Mouse (Mus musculus): ENCODE data around the gene Dpagt1. TPM values are rescaled to one million over a fixed set of nuclear protein-coding genes. Genes with fewer than 3 reads are reported as not detected.
"Not testable (repeated sequence)": the region's sequence is repeated elsewhere in the genome, so short reads cannot be mapped to it uniquely, and the experiment has no call there.

Gene Dpagt1
- total RNA-seq, 1 experiment, result 16.3 TPM

- no peak for TF ChIP-seq ZNF384 (IDR thresholded peaks at IDR 0.05; ENCODE audit: low read depth, low read length)
- no peak for TF ChIP-seq ZC3H11A (IDR thresholded peaks at IDR 0.05; ENCODE audit: borderline replicate concordance, low read depth, low read length)
- TF ChIP-seq HCFC1 (IDR thresholded peaks at IDR 0.05; ENCODE audit: borderline replicate concordance, insufficient read depth, low read length), result no peak
- TF ChIP-seq MAFK (IDR thresholded peaks at IDR 0.05; ENCODE audit: insufficient read depth, low read depth, low read length), result no peak
- TF ChIP-seq CHD2 (IDR thresholded peaks at IDR 0.05; ENCODE audit: low read depth, low read length), result no peak
- Histone ChIP-seq H3K9me3 (ENCODE audit: control insufficient read depth, insufficient read depth, low read depth, low read length) (no peaks in the 10 kb centered on the region), H3K4me3 (ENCODE audit: insufficient read depth in 1 of 2, low read depth in 1 of 2, low read length in 2 of 2, poor library complexity in 1 of 2, severe bottlenecking in 1 of 2) (no peak overlapping the region), H3K9ac (ENCODE audit: insufficient read depth, low read depth, low read length, poor library complexity, severe bottlenecking) (no peak overlapping the region), H3K27ac (ENCODE audit: insufficient read depth, low read depth, low read length, poor library complexity, severe bottlenecking) (no peak overlapping the region), H3K4me1 (ENCODE audit: control insufficient read depth in 2 of 2, insufficient read depth in 2 of 2, low read length in 2 of 2, poor library complexity in 1 of 2) (peaks cover 2 to 3% of the 10 kb centered on the region in 2 experiments; a peak in 2 of 4 replicates), H3K36me3 (ENCODE audit: control insufficient read depth, insufficient read depth, low read length, poor library complexity, severe bottlenecking) (peaks cover 2% of the 10 kb centered on the region; the same call in 1 of the 2 replicates)
- in situ Hi-C loops (cut with MboI; ENCODE audit: low sequenced_read_pairs in 2 of 2, unreplicated experiment in 2 of 2), result no loop called here
- no peak for DNase-seq (ENCODE audit: low read depth, low spot score)
Measured at GRCm38 (mm10) chr9:44324147-44324546, 1.7 kb upstream of the Dpagt1 start.

- TF ChIP-seq ZNF384 (IDR thresholded peaks at IDR 0.05; ENCODE audit: low read depth, low read length), result 0 out of 2 replicates have a peak, but pooled peaks have one; percentile 1
- H3K4me3 ChIP-seq (ENCODE audit: insufficient read depth in 1 of 2, low read depth in 1 of 2, low read length in 2 of 2, poor library complexity in 1 of 2, severe bottlenecking in 1 of 2); H3K9me3 ChIP-seq (ENCODE audit: control insufficient read depth, insufficient read depth, low read depth, low read length); H3K27ac ChIP-seq (ENCODE audit: insufficient read depth, low read depth, low read length, poor library complexity, severe bottlenecking); DNase-seq (ENCODE audit: low read depth, low spot score); in situ Hi-C loops (cut with MboI; ENCODE audit: low sequenced_read_pairs in 2 of 2, unreplicated experiment in 2 of 2); H3K9ac ChIP-seq (ENCODE audit: insufficient read depth, low read depth, low read length, poor library complexity, severe bottlenecking); H3K36me3 ChIP-seq (ENCODE audit: control insufficient read depth, insufficient read depth, low read length, poor library complexity, severe bottlenecking); H3K4me1 ChIP-seq (ENCODE audit: control insufficient read depth in 2 of 2, insufficient read depth in 2 of 2, low read length in 2 of 2, poor library complexity in 1 of 2): not testable (repeated sequence)
Measured at GRCm38 (mm10) chr9:44325032-44325767, 619 bp upstream of the Dpagt1 start.

GRCm38 (mm10) chr9:44326371-44327063 lies 698 bp downstream of the Dpagt1 start:
- Histone ChIP-seq H3K36me3 (ENCODE audit: control insufficient read depth, insufficient read depth, low read length, poor library complexity, severe bottlenecking) (peaks cover 4% of the 10 kb centered on the region; the same call in 1 of the 2 replicates), H3K4me1 (ENCODE audit: control insufficient read depth in 2 of 2, insufficient read depth in 2 of 2, low read length in 2 of 2, poor library complexity in 1 of 2) (peaks cover 2 to 3% of the 10 kb centered on the region in 2 experiments; a peak in 2 of 4 replicates), H3K9me3 (ENCODE audit: control insufficient read depth, insufficient read depth, low read depth, low read length) (no peaks in the 10 kb centered on the region), H3K4me3 (ENCODE audit: insufficient read depth in 1 of 2, low read depth in 1 of 2, low read length in 2 of 2, poor library complexity in 1 of 2, severe bottlenecking in 1 of 2) (peak overlapping the region; percentile 77 to 92), H3K27ac (ENCODE audit: insufficient read depth, low read depth, low read length, poor library complexity, severe bottlenecking) (peak overlapping the region; percentile 59), H3K9ac (ENCODE audit: insufficient read depth, low read depth, low read length, poor library complexity, severe bottlenecking) (peak overlapping the region; percentile 92)
- peak; percentile 73 for DNase-seq (ENCODE audit: low read depth, low spot score)
- TF ChIP-seq ZC3H11A (IDR thresholded peaks at IDR 0.05; ENCODE audit: borderline replicate concordance, low read depth, low read length), result no peak
- no peak for TF ChIP-seq MAFK (IDR thresholded peaks at IDR 0.05; ENCODE audit: insufficient read depth, low read depth, low read length)
- TF ChIP-seq ZNF384 (IDR thresholded peaks at IDR 0.05; ENCODE audit: low read depth, low read length), result no peak
- TF ChIP-seq CHD2 (IDR thresholded peaks at IDR 0.05; ENCODE audit: low read depth, low read length), result peak; percentile 53; the same call in 1 of the 2 replicates
- peak; percentile 97 for TF ChIP-seq HCFC1 (IDR thresholded peaks at IDR 0.05; ENCODE audit: borderline replicate concordance, insufficient read depth, low read length)
- in situ Hi-C loops (cut with MboI; ENCODE audit: low sequenced_read_pairs in 2 of 2, unreplicated experiment in 2 of 2), result no loop called here

- peak overlapping the region; percentile 77 to 92 for H3K4me3 ChIP-seq (ENCODE audit: insufficient read depth in 1 of 2, low read depth in 1 of 2, low read length in 2 of 2, poor library complexity in 1 of 2, severe bottlenecking in 1 of 2)
- peaks cover 2 to 3% of the 10 kb centered on the region in 2 experiments; a peak in 2 of 4 replicates for H3K4me1 ChIP-seq (ENCODE audit: control insufficient read depth in 2 of 2, insufficient read depth in 2 of 2, low read length in 2 of 2, poor library complexity in 1 of 2)
- DNase-seq (ENCODE audit: low read depth, low spot score), result no peak
- H3K9me3 ChIP-seq (ENCODE audit: control insufficient read depth, insufficient read depth, low read depth, low read length), result no peaks in the 10 kb centered on the region
- H3K9ac ChIP-seq (ENCODE audit: insufficient read depth, low read depth, low read length, poor library complexity, severe bottlenecking), result peak overlapping the region; percentile 92
- H3K36me3 ChIP-seq (ENCODE audit: control insufficient read depth, insufficient read depth, low read length, poor library complexity, severe bottlenecking), result peaks cover 6% of the 10 kb centered on the region; the same call in 1 of the 2 replicates
- H3K27ac ChIP-seq (ENCODE audit: insufficient read depth, low read depth, low read length, poor library complexity, severe bottlenecking), result peak overlapping the region; percentile 59
- in situ Hi-C loops (cut with MboI; ENCODE audit: low sequenced_read_pairs in 2 of 2, unreplicated experiment in 2 of 2), result no loop called here
- no peak for TF ChIP-seq CHD2 (IDR thresholded peaks at IDR 0.05; ENCODE audit: low read depth, low read length)
- TF ChIP-seq HCFC1 (IDR thresholded peaks at IDR 0.05; ENCODE audit: borderline replicate concordance, insufficient read depth, low read length), result 0 out of 2 replicates have a peak, but pooled peaks have one; percentile 35
Measured at GRCm38 (mm10) chr9:44327064-44327711, 1.4 kb downstream of the Dpagt1 start.

All from ES-E14 (cell line).